Mouse (Mus musculus) gastrocnemius, adult 8-10 months (tissue): ENCODE data around the gene Grasp. TPM values are rescaled to one million over a fixed set of nuclear protein-coding genes. Genes with fewer than 3 reads are reported as not detected.

ENCODE experiments used
- DNase-seq, 2 experiments: peaks; one replicate each; pipeline ENCODE4 v3.0.0; 2022; ENCODE audit warnings: low spot score in 2 of 2
- total RNA-seq, 4 experiments: library from RNA; stranded (reverse); gene quantifications; 2 replicates each; pipeline ENCODE4 v1.2.4; 2022

The Grasp gene
- total RNA-seq = 1 to 10 TPM; 3.0 to 5.4 (median 4.4) TPM

DNA sequence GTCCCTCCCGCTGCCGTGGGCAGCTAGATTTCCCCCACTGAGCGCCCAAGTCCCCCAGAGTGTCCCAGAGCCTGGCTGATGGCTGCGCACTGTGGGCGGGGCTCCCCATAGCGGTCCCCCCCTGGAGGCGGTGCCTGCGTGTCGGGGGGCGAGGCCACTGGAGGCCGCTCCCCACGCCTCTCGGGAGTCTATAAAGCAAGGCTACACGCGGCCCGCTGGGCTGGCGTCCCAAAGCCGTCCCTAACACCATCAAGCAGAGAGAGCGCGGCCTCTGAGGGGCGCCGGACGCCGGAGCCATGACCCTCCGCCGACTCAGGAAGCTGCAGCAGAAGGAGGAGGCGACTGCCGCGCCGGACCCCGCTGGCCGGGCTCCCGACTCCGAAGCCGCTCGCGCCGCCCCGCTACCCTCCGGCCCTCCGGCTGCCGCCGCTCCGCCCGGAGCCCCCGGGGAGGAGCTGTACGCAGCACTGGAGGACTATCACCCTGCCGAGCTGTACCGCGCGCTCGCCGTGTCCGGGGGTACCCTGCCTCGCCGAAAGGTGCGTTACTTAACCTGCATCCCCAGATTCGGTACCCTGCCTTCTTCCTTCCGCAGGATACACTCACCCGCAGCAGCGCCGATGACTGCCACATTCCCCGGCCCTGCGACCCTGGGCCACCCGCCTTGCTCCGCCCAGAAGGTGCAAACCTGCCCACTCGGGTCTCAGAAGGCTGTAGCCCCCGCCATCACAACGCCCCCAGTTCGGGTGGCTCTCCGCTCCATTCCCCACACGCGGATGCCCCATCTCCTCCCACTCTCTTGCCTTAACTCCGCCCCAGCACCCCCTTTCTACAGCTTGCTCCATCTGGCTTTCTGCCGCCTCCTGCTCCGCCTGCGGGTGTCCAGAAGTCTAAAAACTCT lies at the start of gene Grasp:
Grasp (plus strand) TSS at position 183 of the 901 bp plus-strand sequence.
- peak; percentile 89 to 91 for DNase-seq

DNA sequence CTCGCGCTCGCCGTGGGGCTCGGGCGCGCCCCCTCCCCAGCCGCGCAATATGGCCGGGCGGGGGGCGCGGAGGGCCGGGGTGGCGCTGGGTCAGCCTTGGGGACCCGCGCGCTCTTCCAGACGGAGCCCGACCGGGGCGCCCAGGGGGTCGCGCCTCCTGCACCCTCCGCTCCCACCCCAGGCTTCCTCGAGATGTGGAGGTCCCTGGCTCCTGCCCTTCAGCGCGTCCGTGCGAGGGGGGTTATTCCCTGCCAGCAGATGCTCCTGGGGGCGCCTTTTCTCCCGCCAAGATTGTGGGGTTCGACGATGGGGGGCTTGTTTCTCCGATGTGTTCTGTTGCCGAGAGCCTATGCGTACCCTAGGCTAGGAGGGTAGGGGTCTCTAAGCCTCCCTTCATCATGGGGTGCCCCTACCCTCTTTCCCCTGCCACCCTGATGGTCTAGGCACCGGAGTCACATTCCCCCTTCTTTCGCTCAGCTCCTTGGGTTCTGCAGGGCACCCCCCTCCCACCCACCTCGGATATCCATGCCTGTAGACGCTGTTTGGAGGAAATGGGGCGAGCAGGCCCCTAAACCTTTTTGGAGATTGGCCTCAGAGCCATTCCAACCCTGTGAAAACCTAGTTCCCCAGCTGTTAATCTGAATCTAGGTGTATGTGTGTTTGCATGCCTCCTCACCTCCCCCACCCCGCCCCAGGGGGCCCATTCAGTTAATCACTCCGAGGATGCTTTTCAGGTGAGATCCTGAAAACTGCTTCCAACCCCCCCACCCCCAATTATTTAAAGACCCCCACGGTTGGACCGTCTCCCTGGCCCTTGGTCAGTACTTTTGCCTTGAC lies 49.5 kb upstream of the Grasp start:
- peak in 1 of 2 experiments; percentile 26 for DNase-seq

DNA sequence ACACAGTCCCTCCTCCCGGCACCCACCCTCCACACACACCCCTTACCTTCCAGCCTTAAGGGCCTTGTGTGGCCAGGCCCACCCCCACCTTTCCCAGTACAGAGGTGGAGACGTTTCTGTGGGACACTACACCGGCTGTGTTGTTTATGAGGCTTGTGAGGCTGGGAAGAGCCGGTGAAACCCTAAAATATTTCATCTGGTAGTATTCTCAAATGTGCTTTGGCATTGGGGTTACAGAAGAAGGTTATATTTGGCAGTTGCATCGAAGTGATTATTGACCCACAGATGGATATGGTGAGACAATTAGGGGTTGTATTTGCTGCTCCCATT lies 48.9 kb upstream of the Grasp start:
- no peak for DNase-seq

DNA sequence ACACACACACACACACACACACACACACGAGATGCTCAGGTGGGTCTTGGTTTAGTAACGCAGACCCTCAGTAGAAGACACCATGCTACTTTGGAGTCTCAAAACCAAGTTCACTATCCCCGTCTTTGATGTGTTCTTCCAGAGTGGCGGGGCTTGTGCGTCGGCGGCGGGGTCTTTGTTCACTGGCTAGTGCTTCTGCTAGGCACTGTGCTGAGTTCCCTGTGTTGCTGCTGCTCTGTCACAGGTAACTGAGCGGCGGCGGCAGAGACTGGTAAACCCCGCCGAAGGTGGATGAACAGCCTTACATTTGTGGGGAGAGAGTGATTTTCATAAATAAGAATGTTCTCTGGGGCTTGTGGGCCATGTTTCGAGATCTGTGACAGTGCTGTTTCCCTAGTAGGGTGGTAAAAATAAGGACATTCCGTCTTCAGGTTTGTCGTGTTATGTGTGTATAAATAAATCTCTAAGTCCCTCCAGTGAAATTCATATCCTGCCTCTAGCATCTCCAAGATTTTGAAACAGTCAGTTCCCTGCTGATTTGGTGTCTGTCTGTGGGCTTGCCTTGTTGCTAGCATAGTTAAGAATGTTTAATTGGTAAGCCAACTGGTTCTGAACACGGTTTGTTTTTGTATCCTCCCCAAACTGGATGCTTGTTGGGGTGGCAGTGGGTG lies 48.2 kb upstream of the Grasp start:
- DNase-seq = no peak

DNA sequence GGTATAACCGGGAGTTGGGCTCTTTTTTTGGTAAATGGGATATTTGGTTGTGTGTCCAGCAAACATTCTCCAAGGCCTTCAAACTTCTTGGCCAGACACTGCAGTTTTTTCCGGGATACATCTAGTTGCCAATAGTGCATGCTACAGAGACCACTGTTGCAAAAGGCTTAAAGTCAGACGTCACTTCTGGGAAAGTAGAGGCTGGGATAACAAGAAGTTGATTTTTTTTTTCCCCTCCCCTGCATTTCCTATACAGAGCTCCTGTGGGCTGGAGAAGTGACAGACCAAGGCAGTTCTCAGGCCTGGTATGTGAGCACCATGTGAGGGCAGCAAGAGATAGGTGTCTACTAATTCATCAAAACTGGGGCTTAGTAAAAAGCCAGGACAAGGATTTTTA lies 47.7 kb upstream of the Grasp start:
- no peak for DNase-seq

DNA sequence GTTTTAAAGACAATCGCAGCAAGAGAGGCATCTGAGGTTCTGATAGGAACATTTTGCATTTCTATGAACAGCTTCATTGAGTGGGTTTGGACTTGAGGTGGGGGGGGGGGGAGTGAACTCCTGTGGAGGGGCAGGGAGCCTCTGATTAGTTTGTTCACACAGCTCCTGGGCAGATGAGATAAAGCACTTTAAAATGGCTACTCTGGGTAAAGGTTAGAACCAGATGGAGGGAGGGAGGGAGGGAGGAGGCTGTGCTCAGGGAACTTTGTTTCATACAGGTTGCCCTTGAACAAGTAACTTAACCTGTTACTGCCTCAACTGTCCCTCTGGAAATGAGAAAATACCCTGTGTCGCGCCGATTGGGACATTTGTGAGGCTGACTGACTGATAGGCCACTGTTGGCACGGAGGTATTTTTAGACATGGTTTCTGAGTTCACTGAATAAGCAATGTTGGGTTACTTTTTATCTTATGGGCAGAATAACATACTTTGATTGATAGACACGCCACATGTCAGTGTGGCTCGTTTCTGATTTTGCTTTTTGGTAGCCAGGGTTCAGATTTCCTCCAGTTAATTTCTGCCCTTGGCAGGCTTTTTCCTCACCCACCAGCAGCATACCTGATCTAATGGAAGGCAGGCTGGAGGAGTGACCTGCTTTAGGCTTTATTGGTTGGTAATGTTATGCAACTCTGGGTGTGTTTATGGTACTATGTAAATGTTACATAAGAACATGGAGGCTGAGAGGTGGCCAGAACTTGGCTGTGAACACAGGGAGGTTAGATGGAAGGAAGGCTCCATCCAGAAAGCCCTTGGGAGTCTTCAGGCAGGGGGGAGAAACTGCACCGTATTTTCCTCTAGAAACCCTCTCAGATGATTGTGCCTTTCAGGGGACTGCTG lies 46.9 kb upstream of the Grasp start:
- no peak for DNase-seq

DNA sequence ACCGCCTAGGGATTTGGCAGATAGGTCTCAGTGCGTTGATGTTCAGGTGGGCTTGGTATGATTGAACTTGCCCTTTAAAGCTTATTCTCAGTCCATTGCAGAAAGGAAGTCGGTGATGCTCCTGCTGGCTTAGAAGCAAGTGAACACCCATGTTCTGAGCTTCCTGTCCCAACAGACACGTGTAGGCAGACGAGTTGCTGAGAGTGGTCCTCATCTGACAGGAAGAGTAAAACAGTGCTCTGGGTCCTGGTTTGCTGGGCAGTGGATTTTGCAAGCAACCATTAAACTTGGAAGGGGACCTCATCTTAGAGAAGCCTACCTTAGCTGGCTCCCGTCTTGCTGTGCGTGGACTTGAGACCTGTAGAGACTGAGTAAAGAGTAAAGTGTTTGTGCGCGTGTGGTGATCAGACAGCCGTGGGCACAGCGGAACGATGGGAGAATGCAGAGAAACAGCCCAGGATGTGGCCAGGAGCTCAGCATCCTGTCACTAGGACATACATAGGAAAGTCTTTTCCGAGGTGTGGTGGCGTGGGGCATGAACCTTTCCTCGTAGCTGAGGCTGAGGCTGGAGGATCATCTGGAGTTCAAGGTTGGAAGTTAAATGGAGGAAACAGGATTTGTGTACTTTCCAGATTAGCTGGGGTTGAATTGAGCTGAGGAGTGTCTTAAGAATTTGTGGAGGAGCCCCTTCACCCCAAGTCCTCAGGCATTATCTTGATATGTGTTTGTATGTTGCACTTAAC lies 43.5 kb upstream of the Grasp start:
- no peak for DNase-seq

DNA sequence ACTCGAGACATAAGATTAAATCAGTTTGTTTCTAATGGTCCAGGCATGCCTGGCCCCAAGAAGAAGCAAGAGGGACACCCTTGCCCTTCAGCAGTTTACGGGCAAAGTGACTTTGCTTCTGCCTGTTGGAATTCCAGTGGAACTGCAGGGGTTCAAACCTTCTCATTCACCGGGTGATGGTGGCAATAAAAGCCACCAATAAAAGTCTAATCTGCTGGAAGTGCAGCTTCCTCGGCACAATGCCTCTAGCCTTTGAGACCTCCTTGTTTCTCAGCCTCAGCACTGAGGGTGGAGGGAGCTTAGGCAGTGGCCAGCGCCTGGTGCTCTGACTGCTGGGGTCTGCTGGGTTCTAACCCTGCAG lies 42.9 kb upstream of the Grasp start:
- no peak for DNase-seq

DNA sequence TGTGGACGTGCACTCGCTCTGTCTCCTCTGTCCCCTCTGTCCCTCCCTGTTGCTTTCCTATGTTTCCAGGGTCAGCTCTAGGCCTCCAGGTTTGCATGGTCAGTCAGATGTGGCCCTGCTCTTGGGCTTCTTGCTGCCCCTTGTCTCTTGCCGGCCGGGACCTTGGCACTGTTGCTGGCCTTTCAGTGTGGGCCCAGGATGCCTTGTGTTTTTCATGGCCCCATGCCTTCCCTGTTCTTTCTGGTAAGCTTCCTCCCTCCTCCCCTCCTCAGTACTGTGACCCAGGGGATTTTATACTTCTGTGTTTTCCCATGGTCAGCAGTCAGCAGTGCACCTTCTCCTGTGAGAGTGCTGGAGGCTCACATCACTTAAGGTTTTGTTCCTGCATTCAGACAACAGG lies 42.5 kb upstream of the Grasp start:
- no peak for DNase-seq

DNA sequence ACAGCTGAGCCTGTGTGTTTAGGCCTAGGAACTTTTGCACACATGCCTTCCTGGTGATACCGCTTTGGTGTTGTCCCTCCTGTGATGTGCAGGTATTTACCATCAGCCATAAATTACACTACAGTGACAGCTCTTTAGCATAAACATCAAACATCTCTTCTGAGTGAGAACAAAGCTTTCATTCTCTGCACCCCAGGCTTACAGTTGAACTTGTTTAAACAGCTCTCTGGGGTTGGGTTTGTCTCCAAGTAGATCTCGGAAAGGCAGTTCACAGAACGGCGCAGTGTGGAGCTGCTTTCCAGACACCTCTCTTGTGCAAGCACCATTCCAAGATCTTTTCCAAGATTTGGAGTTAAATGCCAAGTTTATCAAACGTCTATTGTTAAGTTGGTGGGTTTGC lies 41.3 kb upstream of the Grasp start:
- DNase-seq = no peak

DNA sequence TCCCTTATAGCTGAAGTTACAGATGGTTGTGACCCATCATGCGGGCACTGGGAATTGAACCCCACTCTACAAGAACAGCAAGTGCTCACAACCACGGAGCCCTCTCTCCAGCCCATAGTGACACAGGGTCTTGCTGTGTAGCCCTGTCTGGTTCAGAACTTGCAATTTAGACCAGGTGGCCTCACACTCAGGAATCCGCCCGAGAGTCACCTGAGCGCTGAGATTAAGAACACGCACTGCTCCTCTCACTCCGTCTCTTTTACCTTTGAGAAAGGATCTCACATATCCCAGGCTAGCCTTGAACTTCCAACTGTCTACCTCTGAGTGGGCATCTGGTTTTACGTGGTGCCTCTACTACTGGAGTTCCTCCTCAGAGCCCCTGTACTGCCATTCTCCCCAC lies 39.7 kb upstream of the Grasp start:
- no peak for DNase-seq

DNA sequence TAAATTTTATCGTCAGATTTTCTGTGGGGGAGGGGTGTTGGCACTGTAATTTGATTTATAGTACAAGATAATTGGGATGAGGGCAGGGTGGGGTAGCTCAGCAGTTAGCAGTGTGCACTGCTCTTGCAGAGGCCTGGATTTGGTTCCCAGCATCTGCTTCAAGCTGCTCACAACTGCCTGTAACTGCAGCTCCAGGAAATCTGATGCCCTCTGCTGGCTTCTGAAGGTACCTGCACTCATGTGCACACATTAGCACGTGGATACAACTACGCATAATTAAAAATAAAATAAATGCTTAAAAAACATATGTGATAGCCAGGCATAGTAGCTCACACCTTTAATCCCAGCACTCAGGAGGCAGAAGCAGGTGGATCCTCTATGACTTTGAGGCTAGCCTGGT lies 38.4 kb upstream of the Grasp start:
- DNase-seq = no peak

DNA sequence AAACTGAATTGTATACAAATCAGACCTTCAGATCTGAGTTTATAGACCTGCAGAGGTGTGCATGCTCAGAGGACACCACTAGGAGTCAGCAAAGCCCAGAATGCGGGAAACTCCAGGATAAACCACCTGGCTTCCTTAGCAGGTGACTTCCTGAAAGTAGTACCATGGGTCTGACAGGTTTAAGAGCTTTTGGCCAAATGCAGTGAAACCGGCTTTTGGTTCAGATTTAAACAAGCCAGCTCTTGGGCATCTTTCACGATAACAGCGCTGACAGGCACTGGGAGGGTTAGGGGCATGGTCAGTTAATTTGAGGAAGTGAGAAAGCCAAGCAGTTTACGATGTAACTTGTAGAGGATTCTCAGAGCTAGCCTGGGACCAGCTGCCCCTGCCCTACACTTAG lies 36.1 kb upstream of the Grasp start:
- no peak for DNase-seq

DNA sequence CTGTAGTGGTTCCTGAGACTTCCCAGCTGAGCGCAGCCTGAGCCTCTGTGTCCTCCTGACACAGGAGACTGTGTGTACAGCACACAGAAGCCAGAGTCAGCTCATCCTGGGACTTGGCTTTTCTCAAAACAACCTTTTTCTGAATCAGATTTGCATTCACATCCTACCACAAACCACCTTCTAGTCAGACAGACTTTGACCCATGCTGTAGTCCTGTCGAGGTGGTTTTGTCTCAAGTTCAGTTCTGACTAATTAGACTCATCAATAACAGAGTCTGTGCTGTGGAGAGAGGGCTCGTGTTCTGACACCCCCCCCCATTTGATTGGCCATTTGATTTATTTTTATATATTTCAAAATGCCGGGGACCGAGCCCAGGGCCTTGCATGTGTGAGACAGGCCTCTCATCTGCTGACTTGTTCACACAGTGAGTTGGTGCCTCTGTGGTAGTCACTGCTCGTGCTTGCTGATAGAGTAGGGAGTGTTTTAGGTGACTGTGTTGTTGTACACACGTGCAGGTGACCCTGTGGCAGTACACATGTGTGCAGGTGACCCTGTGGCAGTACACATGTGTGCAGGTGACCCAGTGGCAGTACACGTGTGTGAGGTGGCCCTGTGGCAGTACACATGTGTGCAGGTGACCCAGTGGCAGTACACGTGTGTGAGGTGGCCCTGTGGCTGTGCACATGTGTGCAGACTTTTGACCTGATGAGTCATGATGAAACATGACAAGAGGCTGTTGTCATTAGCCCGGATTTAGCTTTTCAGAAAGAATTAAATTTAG lies 33.8 kb upstream of the Grasp start:
- DNase-seq = no peak

DNA sequence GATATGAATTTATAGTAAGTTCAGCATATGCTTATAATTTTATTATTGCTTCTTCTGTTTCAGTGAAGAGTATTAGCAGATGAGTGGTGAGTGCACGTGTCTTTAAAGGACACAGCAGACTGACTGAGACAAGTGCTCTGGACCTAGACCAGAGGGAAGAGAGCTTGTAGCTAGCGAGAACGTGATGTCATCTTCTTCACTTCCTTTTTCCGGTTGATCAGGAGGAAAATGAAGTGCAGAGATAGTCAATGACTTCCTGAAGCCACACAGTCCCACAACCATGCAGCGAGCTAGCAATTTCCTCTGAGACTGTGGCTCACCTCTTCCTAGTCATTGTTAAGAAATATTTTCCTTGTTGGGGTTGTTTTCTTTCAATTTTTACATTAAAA lies 33.2 kb upstream of the Grasp start:
- no peak for DNase-seq

DNA sequence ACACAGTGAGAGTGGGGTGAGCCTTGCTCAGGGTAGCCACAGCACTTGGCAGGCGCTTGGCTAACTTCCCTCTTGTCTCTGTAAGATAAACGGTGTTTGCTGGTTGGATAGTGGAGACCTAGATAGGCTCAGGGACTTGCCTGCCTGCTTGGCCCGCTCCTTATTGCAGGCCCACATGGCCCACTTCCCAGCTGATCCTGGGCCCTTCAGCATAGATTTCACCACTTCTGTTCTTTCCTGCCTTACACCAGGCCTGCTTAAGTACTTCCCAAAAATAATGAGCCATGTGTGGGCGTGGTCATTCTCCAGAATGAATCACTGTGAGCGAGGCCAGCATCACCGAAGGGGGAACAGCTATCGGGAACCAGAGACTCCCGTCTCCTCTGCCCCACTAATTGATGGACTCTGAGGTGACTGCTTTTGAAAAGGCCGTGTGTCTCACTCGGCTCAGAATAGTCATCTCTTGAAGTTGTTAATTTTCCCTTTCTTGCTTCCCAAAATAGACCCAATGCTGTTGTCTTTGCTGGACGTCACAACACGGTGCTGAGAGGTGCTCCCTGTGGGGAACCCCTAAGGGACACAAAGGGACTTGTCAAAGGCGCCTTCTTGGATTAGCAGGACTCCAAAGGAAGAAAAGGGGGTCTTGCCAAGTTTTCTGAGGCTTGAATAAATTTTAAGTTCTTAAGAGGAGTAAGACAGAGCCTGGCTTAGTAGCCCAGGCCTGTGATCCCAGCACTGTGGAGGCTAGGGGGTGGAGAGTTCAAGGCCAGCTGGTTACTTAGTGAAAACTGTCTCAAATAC lies 32.3 kb upstream of the Grasp start:
- DNase-seq = peak in 1 of 2 experiments; percentile 41

DNA sequence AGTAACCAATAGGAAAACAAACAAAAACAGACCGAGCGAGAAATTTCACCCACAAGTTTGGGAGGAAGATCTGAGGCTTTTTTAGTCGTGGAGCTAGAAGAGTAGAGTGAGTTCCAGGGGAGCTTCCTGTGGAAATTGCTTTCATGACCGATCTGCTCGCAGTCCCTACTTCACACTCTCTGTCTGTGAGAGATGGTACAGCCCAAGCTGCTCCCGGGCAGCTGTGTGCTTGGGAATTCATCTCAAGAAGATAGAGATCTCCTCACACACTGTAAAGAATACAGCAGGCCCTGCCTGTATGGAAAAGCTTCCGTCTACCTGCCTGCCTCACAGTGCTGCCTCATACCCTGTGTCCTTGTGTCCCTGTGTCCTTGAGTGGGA lies 31.7 kb upstream of the Grasp start:
- DNase-seq = no peak

DNA sequence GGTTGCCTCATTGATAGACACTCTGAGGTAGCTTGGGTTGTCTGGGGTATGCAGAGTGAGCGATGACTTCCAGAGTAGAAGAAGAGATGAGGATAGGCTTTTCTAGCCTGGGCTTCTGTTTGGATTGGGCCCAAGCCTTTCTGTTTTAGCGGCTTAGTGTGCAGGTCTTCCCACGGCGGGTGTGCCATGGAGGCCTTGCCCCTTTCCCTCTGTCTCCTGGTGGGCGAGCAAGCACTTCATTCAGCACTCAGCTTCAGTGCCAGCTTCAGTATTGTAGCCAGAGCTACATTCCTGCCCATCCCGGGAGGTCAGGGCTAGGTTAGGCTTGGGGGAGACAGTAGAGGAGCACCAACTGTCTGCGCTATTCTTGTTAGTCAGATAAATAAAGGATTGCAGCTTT lies 31.3 kb upstream of the Grasp start:
- DNase-seq = no peak

DNA sequence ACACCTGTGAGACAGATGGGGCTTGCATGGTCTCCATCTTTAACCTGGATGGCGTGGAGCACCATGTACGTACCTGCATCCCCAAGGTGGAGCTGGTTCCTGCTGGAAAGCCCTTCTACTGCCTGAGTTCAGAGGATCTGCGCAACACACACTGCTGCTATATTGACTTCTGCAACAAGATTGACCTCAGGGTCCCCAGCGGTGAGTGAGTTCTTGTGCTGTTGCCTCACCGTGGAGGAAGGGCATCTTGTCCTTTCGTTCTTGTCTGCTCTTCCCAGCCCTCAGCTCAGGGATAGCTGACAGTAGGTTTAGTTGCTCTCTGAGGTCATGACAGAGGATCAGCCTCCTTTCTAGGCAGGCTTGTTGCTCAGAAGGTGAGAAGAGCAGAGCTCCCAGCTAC lies 30.0 kb upstream of the Grasp start:
- DNase-seq = no peak
